Mouse (Mus musculus) lung, embryonic 14.5 days (tissue): ENCODE measurements around the gene Sephs2. TPM values are rescaled to one million over a fixed set of nuclear protein-coding genes. Genes with fewer than 3 reads are reported as not detected.

Source experiments
- ATAC-seq: fragments of 200-750 bp; cut with Nextera tagmentation; 2 replicates; pipeline ENCODE4 v1.8.0; 2017; ENCODE audit warnings: mild to moderate bottlenecking, moderate TSS enrichment, moderate library complexity; ENCODE audit not compliant: insufficient read depth
- DNase-seq: peaks from one replicate; pipeline ENCODE4 v3.0.0-alpha.2; 2015
- H3K27ac ChIP-seq: fragments of 300-500 bp; sonication (generic); 2 replicates; pipeline ENCODE4 v1.5.1; 2014; ENCODE audit warnings: low read depth, mild to moderate bottlenecking, moderate library complexity
- H3K27me3 ChIP-seq: fragments of 300-500 bp; sonication (generic); 2 replicates; pipeline ENCODE4 v1.6.1; 2014; ENCODE audit warnings: low read length, control low read depth; ENCODE audit not compliant: insufficient read depth
- H3K36me3 ChIP-seq: fragments of 300-500 bp; sonication (generic); 2 replicates; pipeline ENCODE4 v1.6.1; 2014; ENCODE audit warnings: control low read depth; ENCODE audit not compliant: insufficient read depth
- H3K4me1 ChIP-seq: fragments of 300-500 bp; sonication (generic); 2 replicates; pipeline ENCODE4 v1.6.1; 2014; ENCODE audit warnings: antibody characterized with exemption, control low read depth; ENCODE audit not compliant: insufficient read depth
- H3K4me2 ChIP-seq: fragments of 300-500 bp; sonication (generic); 2 replicates; pipeline ENCODE4 v1.6.1; 2014; ENCODE audit warnings: mild to moderate bottlenecking
- H3K4me3 ChIP-seq: fragments of 300-500 bp; sonication (generic); 2 replicates; pipeline ENCODE4 v1.5.1; 2014; ENCODE audit warnings: low read depth, low read length
- H3K9ac ChIP-seq: fragments of 300-500 bp; sonication (generic); 2 replicates; pipeline ENCODE4 v1.6.1; 2014
- H3K9me3 ChIP-seq: fragments of 300-500 bp; sonication (generic); 2 replicates; pipeline ENCODE4 v1.6.1; 2016; ENCODE audit warnings: low read depth, low read length, control low read depth
- CTCF ChIP-seq: IDR thresholded peaks from 2 replicates; pipeline ENCODE4 v1.5.1; 2016; ENCODE audit warnings: antibody characterized with exemption, low read depth
- WGBS: fragments of 180-500 bp; shearing (Covaris S2); extraction: QIAGEN DNeasy Blood & Tissue Kit; methylation state at CpG from one replicate; pipeline ENCODE4 v1.1.7; 2014; 5-methylcytosine and 5-hydroxymethylcytosine counted together
- polyA plus RNA-seq: library from polyadenylated mRNA; unstranded; fragments of >200 nt; fragmentation: Nextera tagmentation; extraction: Ambion mirVana; gene quantifications from 2 replicates; pipeline ENCODE4 v1.2.1, GENCODE M21; 2014

Sephs2 gene
- polyA plus RNA-seq, 1 experiment from 2014 or later, result 85.3 TPM

GRCm38 (mm10) chr7:127271093-127271492, 2.8 kb downstream of the Sephs2 start:
- Histone ChIP-seq H3K9me3 (0 out of 2 replicates have a peak, but pooled peaks cover 4% of the 10 kb centered on the region), H3K4me1 (0 out of 2 replicates have a peak, but pooled peaks cover 3% of the 10 kb centered on the region), H3K9ac (no peak overlapping the region), H3K4me3 (no peak overlapping the region), H3K27ac (no peak overlapping the region), H3K36me3 (peaks cover 23% of the 10 kb centered on the region; the same call in 1 of the 2 replicates), H3K27me3 (no peaks in the 10 kb centered on the region), H3K4me2 (no peak overlapping the region)
- no peak for DNase-seq
- WGBS, result 95% methylated on average over 4 of the region's 4 CpGs
- no peak for TF ChIP-seq CTCF
- ATAC-seq, result no peak

GRCm38 (mm10) chr7:127270666-127271065, 3.2 kb downstream of the Sephs2 start:
- Histone ChIP-seq H3K9ac (no peak overlapping the region), H3K36me3 (peaks cover 23% of the 10 kb centered on the region; the same call in 1 of the 2 replicates), H3K4me1 (0 out of 2 replicates have a peak, but pooled peaks cover 3% of the 10 kb centered on the region), H3K27ac (no peak overlapping the region), H3K9me3 (0 out of 2 replicates have a peak, but pooled peaks cover 4% of the 10 kb centered on the region), H3K4me2 (no peak overlapping the region), H3K27me3 (no peaks in the 10 kb centered on the region), H3K4me3 (no peak overlapping the region)
- no peak for TF ChIP-seq CTCF
- 89% methylated on average over 5 of the region's 5 CpGs for WGBS
- DNase-seq, result no peak
- no peak for ATAC-seq

- no peak overlapping the region for H3K9ac ChIP-seq
- WGBS, result 88% methylated on average over 2 of the region's 2 CpGs
- H3K27me3 ChIP-seq, result no peaks in the 10 kb centered on the region
- peaks cover 23% of the 10 kb centered on the region; the same call in 1 of the 2 replicates for H3K36me3 ChIP-seq
- H3K4me3 ChIP-seq, result no peak overlapping the region
- H3K27ac ChIP-seq, result no peak overlapping the region
- H3K4me1 ChIP-seq, result 0 out of 2 replicates have a peak, but pooled peaks cover 3% of the 10 kb centered on the region
- H3K4me2 ChIP-seq, result no peak overlapping the region
- DNase-seq (no peak), ATAC-seq (no peak)
- TF ChIP-seq CTCF, result no peak
- 0 out of 2 replicates have a peak, but pooled peaks cover 4% of the 10 kb centered on the region for H3K9me3 ChIP-seq
These were observed 3.6 kb downstream of the Sephs2 start for GRCm38 (mm10) chr7:127270256-127270655.

- H3K27ac ChIP-seq, result no peak overlapping the region
- no peak overlapping the region for H3K9ac ChIP-seq
- ATAC-seq, result no peak
- no peak for DNase-seq
- H3K9me3 ChIP-seq, result 0 out of 2 replicates have a peak, but pooled peaks cover 3% of the 10 kb centered on the region
- no peak overlapping the region for H3K4me3 ChIP-seq
- H3K27me3 ChIP-seq, result no peaks in the 10 kb centered on the region
- no peaks in the 10 kb centered on the region for H3K36me3 ChIP-seq
- no peaks in the 10 kb centered on the region; the same call in 1 of the 2 replicates for H3K4me1 ChIP-seq
- no peak for TF ChIP-seq CTCF
- WGBS, result 99% methylated on average over 3 of the region's 3 CpGs
- H3K4me2 ChIP-seq, result no peak overlapping the region
These were observed 10.3 kb downstream of the Sephs2 start for GRCm38 (mm10) chr7:127263526-127263925.

GRCm38 (mm10) chr7:127262218-127262961, 11.5 kb downstream of the Sephs2 start:
- no peak overlapping the region for H3K4me3 ChIP-seq
- TF ChIP-seq CTCF, result no peak
- ATAC-seq, result no peak
- no peaks in the 10 kb centered on the region; the same call in 1 of the 2 replicates for H3K4me1 ChIP-seq
- H3K27ac ChIP-seq, result no peak overlapping the region
- H3K9me3 ChIP-seq, result no peaks in the 10 kb centered on the region
- H3K36me3 ChIP-seq, result peaks cover 1% of the 10 kb centered on the region; the same call in 1 of the 2 replicates
- H3K4me2 ChIP-seq, result no peak overlapping the region
- 61% methylated on average over 10 of the region's 10 CpGs for WGBS
- no peak for DNase-seq
- H3K9ac ChIP-seq, result no peak overlapping the region
- H3K27me3 ChIP-seq, result no peaks in the 10 kb centered on the region

- under 1% methylated on average over 50 of the region's 50 CpGs for WGBS
These were observed 13.3 kb downstream of the Sephs2 start, which contains the start of gene Dctpp1 for GRCm38 (mm10) chr7:127260309-127261111. Gene Dctpp1, minus strand, starts transcription at chr7:127260709.

More at GRCm38 (mm10) chr7:127260309-127261111, 13.3 kb downstream of the Sephs2 start, which contains the start of gene Dctpp1:
- TF ChIP-seq CTCF, result peak; percentile 82
- peak; percentile 99 for DNase-seq
- peak within 1 kb of the TSS; percentile 50; the same call in 1 of the 2 replicates for H3K27ac ChIP-seq
- peaks cover 20% of the 10 kb centered on the region for H3K36me3 ChIP-seq
- H3K4me2 ChIP-seq, result peak within 1 kb of the TSS; percentile 82
- H3K9me3 ChIP-seq, result no peaks in the 10 kb centered on the region
- H3K9ac ChIP-seq, result peak within 1 kb of the TSS; percentile 77
- peak within 1 kb of the TSS; percentile 69 for H3K4me3 ChIP-seq
- no peaks in the 10 kb centered on the region for H3K27me3 ChIP-seq
- peak; percentile 98 for ATAC-seq
- no peaks in the 10 kb centered on the region; the same call in 1 of the 2 replicates for H3K4me1 ChIP-seq
